Mouse (Mus musculus) hematopoietic stem cell, adult 5-6 weeks (primary cell): ENCODE results near the gene Elk4. TPM values are rescaled to one million over a fixed set of nuclear protein-coding genes. Genes with fewer than 3 reads are reported as not detected.

ENCODE experiments used
- total RNA-seq: library from RNA; stranded (forward); fragments of 172-1452, 232-1000 nt; gene quantifications from 2 replicates; pipeline ENCODE4 v1.2.3, GENCODE M21; 2017

Elk4 gene
- total RNA-seq, 1 experiment from 2014 or later = 118 TPM

Other genes starting within 250 kb of the Elk4 start
- not detected in 2 replicates for gene Pm20d1, start 210.2 kb upstream of the Elk4 start, total RNA-seq
- gene Slc41a1, start 180.1 kb upstream of the Elk4 start, total RNA-seq = 11.2 and 14.2 TPM in 2 replicates
- gene Rab29, start 140.4 kb upstream of the Elk4 start, total RNA-seq = 16.1 and 28.8 TPM in 2 replicates
- gene Nucks1, start 97.1 kb upstream of the Elk4 start, total RNA-seq = 255 and 303 TPM in 2 replicates
- gene Slc45a3, start 44.6 kb upstream of the Elk4 start, total RNA-seq = 0.35 and 0.88 TPM in 2 replicates
- 0.79 and 2.9 TPM in 2 replicates for gene Mfsd4a, start 60.5 kb downstream of the Elk4 start, total RNA-seq
- 4.5 and 6.4 TPM in 2 replicates for gene Cdk18, start 132.1 kb downstream of the Elk4 start, total RNA-seq
- gene Lemd1, start 183.8 kb downstream of the Elk4 start, total RNA-seq = not detected in 2 replicates
- not detected in 2 replicates for gene AC124108.1, start 183.8 kb downstream of the Elk4 start, total RNA-seq
- not detected in 2 replicates for gene Gm10188, start 222.2 kb downstream of the Elk4 start, total RNA-seq